Mouse (Mus musculus): ENCODE results near the gene Vwa5b1. TPM values are rescaled to one million over a fixed set of nuclear protein-coding genes. Genes with fewer than 3 reads are reported as not detected.

Vwa5b1 gene
- total and polyA plus RNA-seq, 3 experiments, result not detected

DNA sequence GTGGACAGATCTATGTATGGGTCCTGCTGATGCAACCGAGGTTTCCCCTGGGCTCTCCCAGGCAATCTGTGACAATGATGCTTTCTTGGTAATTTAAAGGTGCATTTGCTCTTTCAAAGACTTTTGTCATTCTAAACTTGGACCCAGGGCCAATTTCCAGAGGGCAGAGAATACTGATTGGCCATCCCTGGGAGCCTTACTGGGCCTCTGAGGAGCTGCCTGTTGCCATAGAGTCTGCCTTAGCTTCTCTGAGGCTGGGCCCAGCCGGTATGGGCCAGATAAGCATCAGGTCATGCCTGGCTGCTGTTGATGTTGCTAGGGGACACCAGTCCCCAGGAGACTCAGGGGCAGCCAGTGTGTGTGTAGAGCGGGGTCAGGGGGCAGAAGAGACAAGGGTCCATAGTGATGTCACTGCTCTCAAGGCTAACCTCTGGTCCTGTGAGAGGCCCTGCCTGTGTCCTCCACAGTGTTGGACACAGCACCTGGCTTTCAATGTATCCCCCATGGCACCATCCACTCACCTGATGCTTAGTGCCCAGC is 12.5 kb upstream of the Vwa5b1 start:
- no peaks in the 10 kb centered on the region for H3K27me3 ChIP-seq (ENCODE audit: control insufficient read depth in 1 of 2, insufficient read depth in 2 of 2, low read length in 2 of 2)
- no peak overlapping the region for H3K27ac ChIP-seq (ENCODE audit: control insufficient read depth, low read depth, low read length)
- no peaks in the 10 kb centered on the region for H3K36me3 ChIP-seq (ENCODE audit: control insufficient read depth in 1 of 2, insufficient read depth in 2 of 2, low read length in 2 of 2)
- H3K79me2 ChIP-seq (ENCODE audit: control insufficient read depth, insufficient read depth, low read length, poor library complexity), result no peaks in the 10 kb centered on the region
- DNase-seq (ENCODE audit: low read depth, low spot score), result no peak
- TF ChIP-seq ZMIZ1 (IDR thresholded peaks at IDR 0.05; ENCODE audit: low read depth, low read length), result no peak
- no peak for TF ChIP-seq TCF12 (IDR thresholded peaks at IDR 0.05; ENCODE audit: low read depth, low read length)
- no peak for TF ChIP-seq SMC3 (IDR thresholded peaks at IDR 0.05; ENCODE audit: low read depth, low read length)
- TF ChIP-seq MYB (IDR thresholded peaks at IDR 0.05; ENCODE audit: low read depth, low read length), result no peak
- no peak for TF ChIP-seq POLR2AphosphoS2 (IDR thresholded peaks at IDR 0.05; ENCODE audit: low read length)
- no peak for TF ChIP-seq BHLHE40 (IDR thresholded peaks at IDR 0.05; ENCODE audit: borderline replicate concordance, low read depth, low read length)
- TF ChIP-seq NRF1 (IDR thresholded peaks at IDR 0.05; ENCODE audit: insufficient read depth, low read depth, low read length, poor library complexity, severe bottlenecking), result no peak
- no peak for TF ChIP-seq ETS1 (IDR thresholded peaks at IDR 0.05; ENCODE audit: low read depth, low read length)
- TF ChIP-seq RCOR1 (IDR thresholded peaks at IDR 0.05; ENCODE audit: low read depth, low read length), result no peak
- no peak for TF ChIP-seq GATA1 (IDR thresholded peaks at IDR 0.05; ENCODE audit: low read depth, low read length)
- TF ChIP-seq CHD1 (IDR thresholded peaks at IDR 0.05; ENCODE audit: low read depth, low read length), result no peak
- no peak for TF ChIP-seq TBP (IDR thresholded peaks at IDR 0.05; ENCODE audit: low read depth, low read length)
- no peak for TF ChIP-seq KAT2A (conservative IDR thresholded peaks at IDR 0.05; ENCODE audit: low read depth, low read length)
- no peak for TF ChIP-seq USF1 (IDR thresholded peaks at IDR 0.05; ENCODE audit: low read depth, low read length)
- no peak for TF ChIP-seq E2F4 (IDR thresholded peaks at IDR 0.05; ENCODE audit: borderline replicate concordance, low read depth, low read length)
- no peak for TF ChIP-seq RAD21 (IDR thresholded peaks at IDR 0.05; ENCODE audit: low read depth, low read length)
- TF ChIP-seq JUND (IDR thresholded peaks at IDR 0.05; ENCODE audit: low read depth, low read length), result no peak
- no peak for TF ChIP-seq CHD2 (IDR thresholded peaks at IDR 0.05; ENCODE audit: low read length)
- no peak for TF ChIP-seq TAL1 (IDR thresholded peaks at IDR 0.05; ENCODE audit: low read length)
- no peak overlapping the region for H3K4me3 ChIP-seq (ENCODE audit: control insufficient read depth in 1 of 2, insufficient read depth in 1 of 2, low read depth in 2 of 2, low read length in 2 of 2)
- H3K9me3 ChIP-seq (replicated peaks; ENCODE audit: insufficient read depth, low read length), result no peaks in the 10 kb centered on the region
- no peaks in the 10 kb centered on the region for H3K4me1 ChIP-seq (ENCODE audit: control insufficient read depth in 1 of 2, insufficient read depth in 2 of 2, low read length in 2 of 2)
- H3K9ac ChIP-seq (ENCODE audit: control insufficient read depth, low read depth, low read length, poor library complexity, severe bottlenecking), result no peak overlapping the region

- Histone ChIP-seq H3K4me1 (ENCODE audit: control insufficient read depth in 1 of 2, insufficient read depth in 2 of 2, low read length in 2 of 2) (no peaks in the 10 kb centered on the region), H3K27me3 (ENCODE audit: control insufficient read depth in 1 of 2, insufficient read depth in 2 of 2, low read length in 2 of 2) (no peaks in the 10 kb centered on the region), H3K9ac (ENCODE audit: control insufficient read depth, low read depth, low read length, poor library complexity, severe bottlenecking) (no peak overlapping the region), H3K79me2 (ENCODE audit: control insufficient read depth, insufficient read depth, low read length, poor library complexity) (no peaks in the 10 kb centered on the region), H3K9me3 (replicated peaks; ENCODE audit: insufficient read depth, low read length) (no peaks in the 10 kb centered on the region), H3K27ac (ENCODE audit: control insufficient read depth, low read depth, low read length) (no peak overlapping the region), H3K4me3 (ENCODE audit: control insufficient read depth in 1 of 2, insufficient read depth in 1 of 2, low read depth in 2 of 2, low read length in 2 of 2) (no peak overlapping the region), H3K36me3 (ENCODE audit: control insufficient read depth in 1 of 2, insufficient read depth in 2 of 2, low read length in 2 of 2) (no peaks in the 10 kb centered on the region)
- TF ChIP-seq EP300 (IDR thresholded peaks at IDR 0.05; ENCODE audit: low read depth in 1 of 2, low read length in 2 of 2) (no peak), ZC3H11A (IDR thresholded peaks at IDR 0.05; ENCODE audit: low read depth, low read length) (no peak), MXI1 (IDR thresholded peaks at IDR 0.05; ENCODE audit: low read depth, low read length) (no peak), POLR2A (IDR thresholded peaks at IDR 0.05; ENCODE audit: control insufficient read depth in 1 of 2, insufficient read depth in 1 of 2, low read depth in 1 of 2, low read length in 2 of 2, poor library complexity in 1 of 2) (no peak), MAFK (IDR thresholded peaks at IDR 0.05; ENCODE audit: borderline replicate concordance, low read depth, low read length) (no peak), GATA1 (IDR thresholded peaks at IDR 0.05; ENCODE audit: low read depth, low read length) (no peak), RAD21 (IDR thresholded peaks at IDR 0.05; ENCODE audit: low read depth, low read length) (no peak), NRF1 (IDR thresholded peaks at IDR 0.05; ENCODE audit: insufficient read depth, low read depth, low read length, poor library complexity, severe bottlenecking) (no peak), MAZ (IDR thresholded peaks at IDR 0.05; ENCODE audit: low read depth, low read length) (no peak), POLR2AphosphoS2 (IDR thresholded peaks at IDR 0.05; ENCODE audit: low read length) (no peak), ELF1 (IDR thresholded peaks at IDR 0.05; ENCODE audit: low read depth, low read length) (no peak), TBP (IDR thresholded peaks at IDR 0.05; ENCODE audit: low read depth, low read length) (no peak), CTCF (IDR thresholded peaks at IDR 0.05 in 2 of 3, conservative IDR thresholded peaks at IDR 0.05 in 1 of 3; ENCODE audit: control insufficient read depth in 1 of 3, insufficient read depth in 1 of 3, low read depth in 2 of 3, low read length in 3 of 3, poor library complexity in 1 of 3, severe bottlenecking in 1 of 3) (no peak), E2F4 (IDR thresholded peaks at IDR 0.05; ENCODE audit: borderline replicate concordance, low read depth, low read length) (no peak), ETS1 (IDR thresholded peaks at IDR 0.05; ENCODE audit: low read depth, low read length) (no peak), CHD1 (IDR thresholded peaks at IDR 0.05; ENCODE audit: low read depth, low read length) (no peak), SIN3A (IDR thresholded peaks at IDR 0.05; ENCODE audit: low read length) (no peak), USF1 (IDR thresholded peaks at IDR 0.05; ENCODE audit: low read depth, low read length) (no peak)
- DNase-seq (ENCODE audit: low read depth, low spot score), result no peak
These were observed 6.6 kb upstream of the Vwa5b1 start for GRCm38 (mm10) chr4:138642272-138642671.

All from MEL (cell line).